Mouse (Mus musculus): ENCODE data around the gene Dera. TPM values are rescaled to one million over a fixed set of nuclear protein-coding genes. Genes with fewer than 3 reads are reported as not detected.

Gene Dera
- polyA plus RNA-seq, 1 experiment from 2014 or later, result 46.2 TPM

DNA sequence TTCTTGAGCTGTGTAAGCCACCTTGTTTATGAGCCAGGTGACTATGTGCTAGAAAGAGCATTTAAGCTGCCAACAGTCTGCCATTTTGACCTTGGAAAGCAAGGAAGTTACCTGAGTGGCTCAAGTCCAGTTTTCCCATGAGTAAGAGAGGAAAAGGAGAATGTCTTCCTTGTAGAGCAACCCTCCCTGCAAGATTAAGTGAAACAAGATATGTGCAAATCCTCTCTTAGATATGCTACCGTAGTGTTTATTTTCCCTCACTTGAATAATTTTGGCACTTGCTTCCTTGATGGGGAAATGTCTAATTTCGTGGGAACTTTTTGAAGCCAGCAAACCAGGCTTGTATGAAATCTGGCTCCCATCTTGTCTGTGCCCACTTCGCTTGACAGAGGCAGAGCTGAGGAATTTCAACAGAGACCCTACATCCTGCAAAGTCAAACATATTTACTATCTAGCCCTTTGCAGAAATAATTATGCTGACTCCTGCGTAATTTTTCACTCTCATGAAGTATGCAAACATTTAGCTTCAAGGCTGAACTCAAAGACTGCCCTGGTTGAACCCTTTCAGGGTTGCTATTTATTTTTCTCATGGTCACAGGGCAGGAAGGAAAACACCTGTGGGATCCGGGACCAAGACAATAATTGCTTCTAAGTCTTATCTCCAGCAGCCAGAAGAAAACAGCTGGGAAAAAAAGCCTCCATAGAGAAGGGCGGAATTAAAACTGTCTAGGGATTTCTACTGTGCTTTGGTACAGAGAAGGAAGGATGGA, 132.0 kb downstream of the Dera start:
- 56% methylated on average over 6 of the region's 6 CpGs for WGBS
- Histone ChIP-seq H3K4me3 (ENCODE audit: low read length) (no peak overlapping the region), H3K27ac (ENCODE audit: low read length) (no peak overlapping the region)

DNA sequence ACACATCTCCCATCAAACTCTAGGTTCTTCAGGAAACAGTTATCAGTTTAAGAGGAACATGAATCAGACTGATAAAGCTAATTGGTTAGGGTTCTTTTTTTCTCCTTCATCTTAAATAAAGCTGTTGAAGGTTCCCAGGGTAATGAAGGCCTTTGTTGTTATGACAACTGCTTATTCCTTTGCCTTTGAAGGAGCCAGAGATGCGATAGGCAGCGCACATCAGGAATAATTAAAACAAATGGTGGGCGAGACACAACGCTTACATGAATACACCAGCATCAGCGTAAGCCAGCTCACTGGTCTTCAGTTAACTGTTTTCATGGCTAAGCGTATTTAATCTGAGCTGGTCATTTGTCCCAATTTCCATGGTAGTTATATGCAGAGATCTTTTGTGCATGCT, 132.9 kb downstream of the Dera start:
- H3K4me1 ChIP-seq (ENCODE audit: control insufficient read depth, insufficient read depth, low read length), result no peaks in the 10 kb centered on the region
- H3K27ac ChIP-seq (ENCODE audit: low read length), result no peak overlapping the region
- WGBS, result 92% methylated on average over 6 of the region's 6 CpGs
- no peaks in the 10 kb centered on the region for H3K27me3 ChIP-seq (ENCODE audit: control insufficient read depth, insufficient read depth, low read length)
- no peak overlapping the region for H3K9ac ChIP-seq (ENCODE audit: low read length)
- no peak overlapping the region for H3K4me3 ChIP-seq (ENCODE audit: low read length)
- H3K9me3 ChIP-seq (replicated peaks; ENCODE audit: control insufficient read depth, low read length), result no peaks in the 10 kb centered on the region
- H3K36me3 ChIP-seq (ENCODE audit: control insufficient read depth, insufficient read depth), result no peaks in the 10 kb centered on the region
- ATAC-seq (replicated peaks; ENCODE audit: extremely low read depth, insufficient read depth, low FRiP score), result no peak
- no peak overlapping the region for H3K4me2 ChIP-seq (ENCODE audit: low read depth, low read length)

More for the DNA sequence above, 132.0 kb downstream of the Dera start:
- H3K4me2 ChIP-seq (ENCODE audit: low read depth, low read length), result no peak overlapping the region
- H3K27me3 ChIP-seq (ENCODE audit: control insufficient read depth, insufficient read depth, low read length), result no peaks in the 10 kb centered on the region
- H3K36me3 ChIP-seq (ENCODE audit: control insufficient read depth, insufficient read depth), result no peaks in the 10 kb centered on the region
- ATAC-seq (replicated peaks; ENCODE audit: extremely low read depth, insufficient read depth, low FRiP score), result no peak
- H3K4me1 ChIP-seq (ENCODE audit: control insufficient read depth, insufficient read depth, low read length), result no peaks in the 10 kb centered on the region
- no peaks in the 10 kb centered on the region for H3K9me3 ChIP-seq (replicated peaks; ENCODE audit: control insufficient read depth, low read length)
- H3K9ac ChIP-seq (ENCODE audit: low read length), result no peak overlapping the region

DNA sequence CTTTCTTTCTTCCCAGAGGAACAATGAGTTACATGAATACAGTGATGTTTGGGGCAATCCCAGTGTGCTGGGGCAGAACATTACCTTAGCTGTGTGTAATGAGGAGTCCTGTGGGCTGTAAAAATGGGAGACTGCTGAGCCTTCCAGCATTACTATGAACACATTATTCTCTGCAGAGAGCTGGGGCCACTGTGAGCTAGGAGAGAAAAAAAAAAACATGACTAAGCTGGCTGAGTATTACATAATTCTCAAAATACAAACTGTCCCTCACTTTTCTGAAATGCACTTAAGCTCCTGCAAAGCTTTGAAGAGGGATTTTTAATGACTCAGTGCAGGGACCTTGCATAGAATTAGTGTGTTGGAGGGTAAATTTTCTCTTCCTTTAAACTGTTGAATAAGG, 143.3 kb downstream of the Dera start:
- Histone ChIP-seq H3K27ac (ENCODE audit: low read length) (no peak overlapping the region), H3K27me3 (ENCODE audit: control insufficient read depth, insufficient read depth, low read length) (no peaks in the 10 kb centered on the region), H3K9ac (ENCODE audit: low read length) (no peak overlapping the region), H3K36me3 (ENCODE audit: control insufficient read depth, insufficient read depth) (no peaks in the 10 kb centered on the region), H3K9me3 (replicated peaks; ENCODE audit: control insufficient read depth, low read length) (no peaks in the 10 kb centered on the region), H3K4me3 (ENCODE audit: low read length) (no peak overlapping the region), H3K4me2 (ENCODE audit: low read depth, low read length) (no peak overlapping the region), H3K4me1 (ENCODE audit: control insufficient read depth, insufficient read depth, low read length) (no peaks in the 10 kb centered on the region)
- no peak for ATAC-seq (replicated peaks; ENCODE audit: extremely low read depth, insufficient read depth, low FRiP score)

DNA sequence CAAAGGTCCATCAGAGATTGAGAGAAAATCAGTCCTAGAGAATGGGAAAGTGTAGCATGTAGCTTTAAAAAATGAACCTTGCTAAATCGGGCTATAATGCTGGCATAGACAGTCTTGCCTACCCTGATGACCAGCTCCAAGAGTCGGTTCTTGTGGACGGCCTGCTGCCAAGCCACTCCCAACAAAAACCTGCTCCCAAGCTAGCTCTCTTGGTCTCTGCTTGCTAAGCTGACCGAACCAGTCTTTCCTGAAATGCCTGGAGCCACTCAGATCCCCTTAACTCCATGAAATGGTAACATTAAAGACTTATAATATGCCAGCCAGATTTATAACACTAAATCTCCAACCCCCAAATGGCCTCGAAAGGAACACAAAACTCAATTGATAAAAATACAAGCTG, 146.9 kb downstream of the Dera start:
- Histone ChIP-seq H3K36me3 (ENCODE audit: control insufficient read depth, insufficient read depth) (no peaks in the 10 kb centered on the region), H3K27me3 (ENCODE audit: control insufficient read depth, insufficient read depth, low read length) (no peaks in the 10 kb centered on the region), H3K4me1 (ENCODE audit: control insufficient read depth, insufficient read depth, low read length) (no peaks in the 10 kb centered on the region), H3K4me3 (ENCODE audit: low read length) (no peak overlapping the region), H3K9ac (ENCODE audit: low read length) (no peak overlapping the region), H3K9me3 (replicated peaks; ENCODE audit: control insufficient read depth, low read length) (no peaks in the 10 kb centered on the region), H3K27ac (ENCODE audit: low read length) (no peak overlapping the region), H3K4me2 (ENCODE audit: low read depth, low read length) (no peak overlapping the region)
- 67% methylated on average over 5 of the region's 5 CpGs for WGBS
- no peak for ATAC-seq (replicated peaks; ENCODE audit: extremely low read depth, insufficient read depth, low FRiP score)

Other genes starting within 250 kb of the Dera start
- gene Eps8, start 99.7 kb upstream of the Dera start, polyA plus RNA-seq (2015; fragmentation: Nextera tagmentation; extraction: Ambion mirVana), result 31.2 and 36.7 TPM in 2 replicates
- 106 and 125 TPM in 2 replicates for gene Strap, start 19.5 kb upstream of the Dera start, polyA plus RNA-seq (2015; fragmentation: Nextera tagmentation; extraction: Ambion mirVana)